Mouse (Mus musculus) inflammation-experienced regulatory T-cells, adult 16 weeks (primary cell): ENCODE measurements around the gene Ccdc84. TPM values are rescaled to one million over a fixed set of nuclear protein-coding genes. Genes with fewer than 3 reads are reported as not detected.

Experiments
- polyA plus RNA-seq: library from polyadenylated mRNA; unstranded; fragments of 100-300 nt; shearing (Covaris generic); gene quantifications from one replicate; pipeline ENCODE4 v1.2.1, GENCODE M21; 2017

Gene Ccdc84
- 67.9 TPM for polyA plus RNA-seq

GRCm38 (mm10) chr9:44418519-44419385 is at the start of gene Ccdc84:
Gene Ccdc84, minus strand, starts transcription at chr9:44418569.

GRCm38 (mm10) chr9:44454891-44455220 is 36.5 kb upstream of the Ccdc84 start, which contains the start of gene Upk2:
Gene Upk2, minus strand, starts transcription at chr9:44454976.

GRCm38 (mm10) chr9:44440961-44441360 is 22.6 kb upstream of the Ccdc84 start, which contains the start of gene Foxr1:
Gene Foxr1, minus strand, starts transcription at chr9:44441136.

GRCm38 (mm10) chr9:44406906-44407751 is 11.2 kb downstream of the Ccdc84 start, which contains the start of the genes Rps25 and Trappc4:
Gene Rps25, plus strand, starts transcription at chr9:44407139.
Gene Trappc4, minus strand, starts transcription at chr9:44407600.

GRCm38 (mm10) chr9:44396684-44397411 is 21.5 kb downstream of the Ccdc84 start, which contains the start of gene Slc37a4:
Gene Slc37a4, plus strand, starts transcription at chr9:44396852.

GRCm38 (mm10) chr9:44379054-44379834 is 39.1 kb downstream of the Ccdc84 start, which contains the start of gene Hyou1:
Gene Hyou1, plus strand, starts transcription at chr9:44379490.

GRCm38 (mm10) chr9:44361190-44361917 is 57.0 kb downstream of the Ccdc84 start, which contains the start of gene Vps11:
Gene Vps11, minus strand, starts transcription at chr9:44361670.

Other genes starting within 250 kb of the Ccdc84 start
- 37.6 TPM for gene Cbl, start 184.5 kb downstream of the Ccdc84 start, polyA plus RNA-seq
- gene Ccdc153, start 177.9 kb downstream of the Ccdc84 start, polyA plus RNA-seq, result not detected
- gene Pdzd3, start 167.1 kb downstream of the Ccdc84 start, polyA plus RNA-seq, result 0.22 TPM
- 12.4 TPM for gene Nlrx1, start 150.0 kb downstream of the Ccdc84 start, polyA plus RNA-seq
- gene Abcg4, start 130.0 kb downstream of the Ccdc84 start, polyA plus RNA-seq, result 0.26 TPM
- 34.6 TPM for gene Hinfp, start 112.9 kb downstream of the Ccdc84 start, polyA plus RNA-seq
- gene C2cd2l, start 98.3 kb downstream of the Ccdc84 start, polyA plus RNA-seq, result 10.5 TPM
- 26.9 TPM for gene Dpagt1, start 92.5 kb downstream of the Ccdc84 start, polyA plus RNA-seq
- gene H2afx, start 83.9 kb downstream of the Ccdc84 start, polyA plus RNA-seq, result 32.6 TPM
- 31.2 TPM for gene Hmbs, start 74.3 kb downstream of the Ccdc84 start, polyA plus RNA-seq
- gene Vps11, start 56.9 kb downstream of the Ccdc84 start, polyA plus RNA-seq, result 88.4 TPM
- 27.5 TPM for gene Hyou1, start 39.1 kb downstream of the Ccdc84 start, polyA plus RNA-seq
- 36.2 TPM for gene Slc37a4, start 21.7 kb downstream of the Ccdc84 start, polyA plus RNA-seq
- gene Rps25, start 11.4 kb downstream of the Ccdc84 start, polyA plus RNA-seq, result 1,500 TPM
- gene Trappc4, start 11.0 kb downstream of the Ccdc84 start, polyA plus RNA-seq, result 141 TPM
- 0.20 TPM for gene Foxr1, start 22.6 kb upstream of the Ccdc84 start, polyA plus RNA-seq
- gene Upk2, start 36.4 kb upstream of the Ccdc84 start, polyA plus RNA-seq, result not detected
- gene Bcl9l, start 64.3 kb upstream of the Ccdc84 start, polyA plus RNA-seq, result 7.2 TPM
- 152 TPM for gene Cxcr5, start 143.3 kb upstream of the Ccdc84 start, polyA plus RNA-seq
- gene Ddx6, start 186.3 kb upstream of the Ccdc84 start, polyA plus RNA-seq, result 49.9 TPM